Mouse (Mus musculus) lung, adult 2 months (tissue): Measurements from ENCODE around the gene Tnfrsf25. TPM values are rescaled to one million over a fixed set of nuclear protein-coding genes. Genes with fewer than 3 reads are reported as not detected.

Experiments used
- DNase-seq: peaks from one replicate; pipeline ENCODE4 v3.0.0; 2022
- H3K4me1 ChIP-seq: fragments of 200-500 bp; 2 replicates; pipeline ENCODE4 v1.6.1; 2011; ENCODE audit warnings: low read length; ENCODE audit not compliant: control insufficient read depth, insufficient read depth
- H3K4me3 ChIP-seq: fragments of 200-500 bp; replicated peaks from 2 replicates; pipeline ENCODE3; 2011; ENCODE audit warnings: low read depth, mild to moderate bottlenecking, control low read depth, low read length; ENCODE audit errors: extremely low read depth
- CTCF ChIP-seq: fragments of 200-500 bp; IDR thresholded peaks from 2 replicates; pipeline ENCODE4 v1.5.1; 2011; ENCODE audit warnings: mild to moderate bottlenecking, low read length, control low read depth; ENCODE audit not compliant: insufficient read depth
- POLR2A ChIP-seq: fragments of 200-500 bp; IDR thresholded peaks from 2 replicates; pipeline ENCODE4 v1.6.1; 2011; ENCODE audit warnings: low read depth, mild to moderate bottlenecking, control low read depth, low read length, borderline replicate concordance; ENCODE audit errors: extremely low read depth
- WGBS: fragments of 180-500 bp; shearing (Covaris S2); methylation state at CpG from one replicate; pipeline ENCODE4 v1.1.7; 2018; 5-methylcytosine and 5-hydroxymethylcytosine counted together
- polyA plus RNA-seq: library from polyadenylated mRNA; depleted of rRNA; stranded (reverse); fragments of >200 nt; gene quantifications from 2 replicates; pipeline ENCODE4 v1.2.3, GENCODE M21; 2012

Gene Tnfrsf25
- polyA plus RNA-seq, 1 experiment = 8.1 TPM

GRCm38 (mm10) chr4:152151451-152151965 is 35.8 kb downstream of the Tnfrsf25 start:
- DNase-seq = no peak
- H3K4me1 ChIP-seq = peaks cover 7% of the 10 kb centered on the region; the same call in 1 of the 2 replicates
- no peak for TF ChIP-seq CTCF
- no peak for TF ChIP-seq POLR2A
- 41% methylated on average over 7 of the region's 7 CpGs for WGBS
- peak overlapping the region; percentile 14 for H3K4me3 ChIP-seq

- TF ChIP-seq POLR2A (peak; percentile 26; the same call in 1 of the 2 replicates), CTCF (no peak)
- 3% methylated on average over 57 of the region's 57 CpGs for WGBS
- peaks cover 7% of the 10 kb centered on the region; the same call in 1 of the 2 replicates for H3K4me1 ChIP-seq
- peak; percentile 72 for DNase-seq
- H3K4me3 ChIP-seq = peak within 1 kb of the TSS; percentile 14
Measured at GRCm38 (mm10) chr4:152151966-152152544, 36.3 kb downstream of the Tnfrsf25 start, which contains the start of gene Espn. Espn (minus strand) TSS chr4:152152371.

- Histone ChIP-seq H3K4me1 (peaks cover 11% of the 10 kb centered on the region; the same call in 1 of the 2 replicates), H3K4me3 (peak overlapping the region; percentile 23)
- DNase-seq = peak; percentile 89
- TF ChIP-seq POLR2A (no peak; the same call in 1 of the 2 replicates), CTCF (peak; percentile 86)
- WGBS = 2% methylated on average over 23 of the region's 23 CpGs
Measured at GRCm38 (mm10) chr4:152153771-152154177, 38.0 kb downstream of the Tnfrsf25 start.

GRCm38 (mm10) chr4:152155019-152155418 is 39.3 kb downstream of the Tnfrsf25 start:
- Histone ChIP-seq H3K4me3 (no peak overlapping the region), H3K4me1 (peaks cover 11% of the 10 kb centered on the region; the same call in 1 of the 2 replicates)
- TF ChIP-seq CTCF (no peak), POLR2A (no peak)
- 55% methylated on average over 4 of the region's 4 CpGs for WGBS
- DNase-seq = no peak

- TF ChIP-seq POLR2A = no peak
- peak; percentile 77 for TF ChIP-seq CTCF
- peak; percentile 60 for DNase-seq
- Histone ChIP-seq H3K4me1 (peaks cover 11% of the 10 kb centered on the region; the same call in 1 of the 2 replicates), H3K4me3 (no peak overlapping the region)
- WGBS = 16% methylated on average over 21 of the region's 21 CpGs
Measured at GRCm38 (mm10) chr4:152157779-152158584, 42.2 kb downstream of the Tnfrsf25 start.

GRCm38 (mm10) chr4:152158585-152159284 is 43.0 kb downstream of the Tnfrsf25 start, which contains the start of gene Hes2:
Hes2 (plus strand) TSS chr4:152158867.
- TF ChIP-seq POLR2A (no peak), CTCF (no peak)
- H3K4me1 ChIP-seq = peaks cover 6% of the 10 kb centered on the region; the same call in 1 of the 2 replicates
- no peak for DNase-seq
- peak within 1 kb of the TSS; percentile 1 for H3K4me3 ChIP-seq
- WGBS = 4% methylated on average over 35 of the region's 35 CpGs

- TF ChIP-seq CTCF (no peak), POLR2A (no peak)
- Histone ChIP-seq H3K4me1 (peaks cover 3% of the 10 kb centered on the region; the same call in 1 of the 2 replicates), H3K4me3 (peak overlapping the region; percentile 1)
- 6% methylated on average over 19 of the region's 19 CpGs for WGBS
- DNase-seq = no peak
Measured at GRCm38 (mm10) chr4:152159285-152159678, 43.5 kb downstream of the Tnfrsf25 start.

GRCm38 (mm10) chr4:152160748-152161147 is 45.0 kb downstream of the Tnfrsf25 start:
- Histone ChIP-seq H3K4me3 (no peak overlapping the region), H3K4me1 (peaks cover 3% of the 10 kb centered on the region; the same call in 1 of the 2 replicates)
- DNase-seq = no peak
- TF ChIP-seq CTCF = no peak
- no peak for TF ChIP-seq POLR2A
- WGBS = 34% methylated on average over 4 of the region's 4 CpGs

GRCm38 (mm10) chr4:152161601-152162000 is 45.9 kb downstream of the Tnfrsf25 start:
- DNase-seq = no peak
- 68% methylated on average over 6 of the region's 6 CpGs for WGBS
- TF ChIP-seq POLR2A (no peak), CTCF (no peak)
- H3K4me3 ChIP-seq = no peak overlapping the region
- H3K4me1 ChIP-seq = peaks cover 3% of the 10 kb centered on the region; the same call in 1 of the 2 replicates

GRCm38 (mm10) chr4:152162748-152163147 is 47.0 kb downstream of the Tnfrsf25 start:
- Histone ChIP-seq H3K4me3 (no peak overlapping the region), H3K4me1 (peaks cover 3% of the 10 kb centered on the region; the same call in 1 of the 2 replicates)
- 57% methylated on average over 2 of the region's 2 CpGs for WGBS
- DNase-seq = no peak
- no peak for TF ChIP-seq CTCF
- TF ChIP-seq POLR2A = no peak
